Mouse (Mus musculus) testis, adult 2 months (tissue): ENCODE measurements around the gene Gm10964. TPM values are rescaled to one million over a fixed set of nuclear protein-coding genes. Genes with fewer than 3 reads are reported as not detected.

Experiments
- H3K27ac ChIP-seq: fragments of 200-500 bp; 2 replicates; pipeline ENCODE4 v1.5.1; 2012; ENCODE audit warnings: low read depth, low read length; ENCODE audit not compliant: control insufficient read depth, insufficient read depth
- H3K27me3 ChIP-seq: fragments of 200-500 bp; 2 replicates; pipeline ENCODE4 v1.6.1; 2012; ENCODE audit warnings: mild to moderate bottlenecking, low read length, moderate library complexity; ENCODE audit not compliant: control insufficient read depth, insufficient read depth
- H3K36me3 ChIP-seq: fragments of 200-500 bp; 2 replicates; pipeline ENCODE4 v1.6.1; 2012; ENCODE audit warnings: mild to moderate bottlenecking, low read length; ENCODE audit not compliant: control insufficient read depth, insufficient read depth
- H3K4me1 ChIP-seq: fragments of 200-500 bp; 2 replicates; pipeline ENCODE4 v1.6.1; 2012; ENCODE audit warnings: low read length; ENCODE audit not compliant: control insufficient read depth, insufficient read depth
- H3K4me3 ChIP-seq: fragments of 200-500 bp; 2 replicates; pipeline ENCODE4 v1.5.1; 2012; ENCODE audit warnings: low read depth, mild to moderate bottlenecking, low read length, moderate library complexity, mixed read lengths; ENCODE audit not compliant: control insufficient read depth
- CTCF ChIP-seq: fragments of 200-500 bp; IDR thresholded peaks from 2 replicates; pipeline ENCODE4 v1.5.1; 2012; ENCODE audit warnings: low read depth, mild to moderate bottlenecking, inconsistent platforms, low read length, moderate library complexity; ENCODE audit not compliant: control insufficient read depth, insufficient read depth, insufficient replicate concordance
- POLR2A ChIP-seq: fragments of 200-500 bp; IDR thresholded peaks from 2 replicates; pipeline ENCODE4 v1.6.1; 2012; ENCODE audit warnings: low read depth, mild to moderate bottlenecking, inconsistent platforms, low read length, moderate library complexity; ENCODE audit not compliant: control insufficient read depth
- polyA plus RNA-seq: library from polyadenylated mRNA; depleted of rRNA; stranded (reverse); fragments of >200 nt; gene quantifications from 2 replicates; pipeline ENCODE4 v1.2.3, GENCODE M21; 2012

Gm10964 gene
- polyA plus RNA-seq, 1 experiment: not detected

DNA sequence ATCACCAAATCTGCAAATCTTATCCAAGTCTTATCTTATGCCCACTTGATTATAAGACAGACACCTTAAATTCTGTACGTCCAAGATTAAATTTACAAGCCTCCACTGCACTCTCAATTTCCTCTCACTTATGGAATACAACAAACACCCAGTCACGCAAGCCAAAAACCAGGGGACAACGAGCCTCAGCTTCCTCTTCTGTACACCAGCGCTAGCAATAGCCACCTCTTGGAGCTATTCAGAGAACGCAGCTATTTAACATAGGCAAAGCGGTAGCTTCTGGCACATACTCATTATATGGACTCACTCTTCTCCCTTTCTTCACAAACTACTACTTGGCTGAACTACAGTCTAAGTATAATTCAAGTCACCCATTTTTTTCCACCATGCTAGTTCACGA is 40.0 kb downstream of the Gm10964 start:
- Histone ChIP-seq H3K36me3 (peaks cover 1% of the 10 kb centered on the region; the same call in 1 of the 2 replicates), H3K4me1 (no peaks in the 10 kb centered on the region), H3K27ac (no peak overlapping the region), H3K4me3 (no peak overlapping the region), H3K27me3 (no peaks in the 10 kb centered on the region)
- TF ChIP-seq POLR2A: no peak
- TF ChIP-seq CTCF: no peak

DNA sequence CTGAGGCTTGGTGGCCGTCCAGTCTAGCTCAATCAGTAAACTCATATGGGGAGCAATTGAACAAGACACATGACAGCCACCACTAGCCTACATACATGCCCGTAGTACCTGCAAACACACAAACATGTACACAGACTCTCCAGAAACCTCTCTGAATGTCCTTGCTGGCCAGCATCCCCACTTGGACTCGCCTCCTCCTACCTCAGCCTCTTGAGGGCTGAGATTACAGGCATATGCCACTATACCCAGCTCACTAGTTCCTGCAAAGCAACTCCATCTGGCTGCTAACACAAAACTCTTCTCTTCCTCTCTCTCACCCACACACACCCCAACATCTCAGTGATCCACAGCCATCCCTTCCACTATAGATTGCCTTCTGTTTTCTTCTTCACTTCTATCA is 41.1 kb downstream of the Gm10964 start:
- Histone ChIP-seq H3K36me3 (peaks cover 1% of the 10 kb centered on the region; the same call in 1 of the 2 replicates), H3K27me3 (no peaks in the 10 kb centered on the region), H3K4me3 (no peak overlapping the region), H3K27ac (no peak overlapping the region), H3K4me1 (no peaks in the 10 kb centered on the region)
- no peak for TF ChIP-seq POLR2A
- TF ChIP-seq CTCF: no peak

DNA sequence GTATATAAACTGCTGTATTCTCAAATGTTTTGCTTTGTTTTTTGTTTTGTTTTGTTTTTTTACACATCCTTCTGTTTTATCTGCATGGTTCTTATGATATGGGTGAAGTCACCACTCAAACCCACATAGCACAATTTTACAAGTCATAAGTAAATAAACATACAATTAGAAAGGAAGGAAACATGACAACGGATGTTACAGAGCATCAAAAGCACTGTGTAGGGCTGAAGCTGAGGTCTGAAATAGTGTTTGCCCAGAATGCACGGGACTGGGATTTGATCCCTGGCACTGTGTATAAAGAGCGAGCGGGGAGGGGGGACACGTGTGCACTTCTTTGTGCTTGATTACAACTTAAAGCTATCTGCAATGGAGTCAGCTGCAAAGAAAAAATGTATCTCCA is 41.6 kb downstream of the Gm10964 start:
- Histone ChIP-seq H3K27me3 (no peaks in the 10 kb centered on the region), H3K36me3 (no peaks in the 10 kb centered on the region), H3K4me3 (no peak overlapping the region), H3K4me1 (no peaks in the 10 kb centered on the region), H3K27ac (no peak overlapping the region)
- no peak for TF ChIP-seq CTCF
- no peak for TF ChIP-seq POLR2A

DNA sequence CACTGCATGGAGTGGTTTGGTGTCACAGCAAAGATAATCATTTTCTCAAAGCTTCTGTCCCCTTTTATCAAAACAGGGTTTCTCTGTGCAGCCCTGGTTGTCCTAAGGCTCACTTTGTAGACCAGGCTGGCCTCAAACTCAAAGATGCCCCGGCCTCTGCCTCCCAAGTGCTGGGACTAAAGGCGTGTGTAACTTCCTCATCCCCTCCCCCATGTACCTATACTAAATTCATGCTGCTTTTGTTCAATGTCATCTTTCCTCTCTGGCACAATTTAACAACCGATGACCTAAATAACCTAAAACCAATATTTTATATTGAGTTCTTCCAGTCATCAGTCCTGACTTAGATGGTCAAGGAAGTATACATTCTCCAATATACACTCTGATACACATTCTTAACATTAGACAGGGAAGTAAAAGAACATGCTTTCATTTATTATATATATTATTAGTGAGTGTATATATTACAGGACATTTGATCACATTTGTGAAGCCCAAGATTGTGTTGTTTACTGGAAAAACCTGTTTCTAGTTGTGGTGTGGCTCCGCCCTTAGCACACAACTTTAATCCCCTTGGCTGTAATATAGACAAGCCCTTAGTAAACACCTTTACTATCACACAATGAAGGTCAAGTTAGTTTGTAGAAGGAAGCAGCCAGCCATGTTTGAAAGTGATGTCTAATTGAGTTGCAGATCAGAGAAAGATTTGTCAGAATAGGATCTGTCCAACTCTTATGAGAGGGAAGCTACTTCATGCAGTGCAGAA is 43.9 kb downstream of the Gm10964 start:
- Histone ChIP-seq H3K27me3 (no peaks in the 10 kb centered on the region), H3K36me3 (no peaks in the 10 kb centered on the region), H3K4me1 (no peaks in the 10 kb centered on the region; the same call in 1 of the 2 replicates), H3K27ac (no peak overlapping the region), H3K4me3 (no peak overlapping the region)
- no peak for TF ChIP-seq POLR2A
- no peak for TF ChIP-seq CTCF

DNA sequence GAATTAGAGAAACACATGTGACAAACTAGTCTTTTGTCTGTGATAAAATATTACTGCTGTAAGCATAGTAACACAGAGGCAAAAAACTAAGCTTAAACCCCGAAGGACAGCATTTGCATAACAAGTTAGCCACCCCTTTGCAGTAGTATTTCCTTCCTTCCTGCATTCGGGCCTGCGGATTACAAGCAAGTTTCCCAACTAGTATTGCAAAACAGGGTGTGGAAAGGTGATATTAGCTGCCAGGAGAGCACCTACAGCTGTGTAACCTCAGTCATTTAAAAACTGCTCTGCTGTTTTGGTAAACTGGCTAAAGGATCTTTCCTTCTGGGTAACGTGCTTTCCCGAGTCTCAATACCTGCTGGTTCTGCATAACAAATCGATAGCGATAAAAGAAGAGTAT is 48.1 kb downstream of the Gm10964 start:
- Histone ChIP-seq H3K27me3 (no peaks in the 10 kb centered on the region), H3K36me3 (no peaks in the 10 kb centered on the region), H3K27ac (no peak overlapping the region), H3K4me3 (no peak overlapping the region), H3K4me1 (peaks cover 5% of the 10 kb centered on the region)
- TF ChIP-seq CTCF (no peak), POLR2A (no peak)

DNA sequence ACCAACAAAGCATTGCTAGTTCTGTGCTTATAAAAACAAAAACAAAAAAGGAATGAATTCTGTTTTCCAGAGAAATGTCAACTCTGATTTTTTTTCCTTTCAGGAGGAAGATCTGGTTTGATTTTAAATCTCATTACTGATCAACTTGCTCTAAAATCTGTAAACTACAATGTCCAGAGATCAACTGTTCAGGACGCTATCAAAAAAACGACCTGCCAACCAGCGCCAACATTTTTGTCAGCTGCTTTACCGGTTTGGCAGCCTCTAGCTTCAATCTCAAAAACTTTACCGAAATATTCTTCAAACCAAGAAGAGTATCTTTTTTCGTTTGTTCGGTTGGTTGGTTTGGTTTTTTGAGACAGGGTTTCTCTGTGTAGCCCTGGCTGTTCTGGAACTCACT is 49.9 kb downstream of the Gm10964 start:
- TF ChIP-seq POLR2A: no peak
- no peak for TF ChIP-seq CTCF
- H3K27ac ChIP-seq: no peak overlapping the region
- peak overlapping the region; percentile 49; the same call in 1 of the 2 replicates for H3K4me3 ChIP-seq

DNA sequence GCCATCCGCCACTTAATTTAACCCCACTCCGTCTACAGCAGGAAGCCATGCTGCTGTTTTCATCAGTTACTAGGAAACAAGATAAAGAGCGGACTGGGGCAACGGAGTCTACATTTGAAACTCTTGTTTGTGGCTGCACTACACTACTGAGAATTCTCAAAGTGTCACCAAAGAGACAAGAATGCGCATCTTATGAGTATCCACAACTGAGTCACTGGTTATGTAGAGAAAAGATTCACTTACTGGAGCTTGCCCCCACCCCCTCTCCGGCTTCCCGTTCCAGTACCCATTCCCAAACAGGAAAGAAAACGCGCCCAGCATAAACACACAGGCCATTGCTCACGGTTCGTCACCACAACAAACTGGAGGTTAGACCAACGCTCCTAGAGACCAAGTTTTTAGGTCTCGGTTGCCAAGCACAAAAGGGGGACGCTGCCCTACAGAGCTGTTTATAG is 50.8 kb downstream of the Gm10964 start:
- no peaks in the 10 kb centered on the region for H3K36me3 ChIP-seq
- H3K4me3 ChIP-seq: peak overlapping the region; percentile 100
- peaks cover 7% of the 10 kb centered on the region for H3K4me1 ChIP-seq
- peak overlapping the region; percentile 86 for H3K27ac ChIP-seq
- no peaks in the 10 kb centered on the region for H3K27me3 ChIP-seq
- TF ChIP-seq CTCF: no peak
- TF ChIP-seq POLR2A: no peak

More for the DNA sequence above, 49.9 kb downstream of the Gm10964 start:
- no peaks in the 10 kb centered on the region for H3K27me3 ChIP-seq
- peaks cover 7% of the 10 kb centered on the region for H3K4me1 ChIP-seq
- no peaks in the 10 kb centered on the region for H3K36me3 ChIP-seq
